Mouse (Mus musculus): Measurements from ENCODE around the gene Shkbp1. TPM values are rescaled to one million over a fixed set of nuclear protein-coding genes. Genes with fewer than 3 reads are reported as not detected.

Shkbp1 gene
- polyA plus RNA-seq, 1 experiment from 2014 or later, result 21.9 TPM

GRCm38 (mm10) chr7:27356861-27357594 lies 1.2 kb upstream of the Shkbp1 start, which contains the start of gene Gm20479:
Gene Gm20479, minus strand, starts transcription at chr7:27357419.
- Histone ChIP-seq H3K27ac (peak within 1 kb of the TSS; percentile 96), H3K79me2 (ENCODE audit: inconsistent target) (peaks cover 10% of the 10 kb centered on the region; the same call in 1 of the 2 replicates), H3K4me3 (ENCODE audit: inconsistent target) (peak within 1 kb of the TSS; percentile 83), H3K36me3 (ENCODE audit: inconsistent target) (peaks cover 11% of the 10 kb centered on the region)
- 2% methylated on average over 27 of the region's 27 CpGs for WGBS (ENCODE audit: missing documents)

- peak overlapping the region; percentile 96 for H3K27ac ChIP-seq
- WGBS (ENCODE audit: missing documents), result 4% methylated on average over 16 of the region's 16 CpGs
- peaks cover 15% of the 10 kb centered on the region for H3K36me3 ChIP-seq (ENCODE audit: inconsistent target)
These were observed 429 bp upstream of the Shkbp1 start for GRCm38 (mm10) chr7:27356248-27356647.

GRCm38 (mm10) chr7:27355261-27355660 lies 558 bp downstream of the Shkbp1 start:
- 27% methylated on average over 14 of the region's 14 CpGs for WGBS (ENCODE audit: missing documents)
- peak overlapping the region; percentile 96 for H3K27ac ChIP-seq
- peak overlapping the region; percentile 83 for H3K4me3 ChIP-seq (ENCODE audit: inconsistent target)
- peaks cover 21% of the 10 kb centered on the region for H3K36me3 ChIP-seq (ENCODE audit: inconsistent target)
- peaks cover 10% of the 10 kb centered on the region; the same call in 1 of the 2 replicates for H3K79me2 ChIP-seq (ENCODE audit: inconsistent target)

More at GRCm38 (mm10) chr7:27356248-27356647, 429 bp upstream of the Shkbp1 start:
- peaks cover 10% of the 10 kb centered on the region; the same call in 1 of the 2 replicates for H3K79me2 ChIP-seq (ENCODE audit: inconsistent target)
- peak overlapping the region; percentile 83 for H3K4me3 ChIP-seq (ENCODE audit: inconsistent target)

- WGBS (ENCODE audit: missing documents), result 78% methylated on average over 3 of the region's 4 CpGs
- Histone ChIP-seq H3K79me2 (ENCODE audit: inconsistent target) (peaks cover 10% of the 10 kb centered on the region; the same call in 1 of the 2 replicates), H3K27ac (no peak overlapping the region), H3K36me3 (ENCODE audit: inconsistent target) (peaks cover 24% of the 10 kb centered on the region), H3K4me3 (ENCODE audit: inconsistent target) (peak overlapping the region; percentile 83)
These were observed 1.0 kb downstream of the Shkbp1 start for GRCm38 (mm10) chr7:27354783-27355182.

GRCm38 (mm10) chr7:27354144-27354543 lies 1.7 kb downstream of the Shkbp1 start:
- Histone ChIP-seq H3K36me3 (ENCODE audit: inconsistent target) (peaks cover 24% of the 10 kb centered on the region), H3K4me3 (ENCODE audit: inconsistent target) (no peak overlapping the region), H3K27ac (no peak overlapping the region), H3K79me2 (ENCODE audit: inconsistent target) (peaks cover 10% of the 10 kb centered on the region; the same call in 1 of the 2 replicates)
- WGBS (ENCODE audit: missing documents), result 81% methylated on average over 6 of the region's 6 CpGs

GRCm38 (mm10) chr7:27345444-27345843 lies 10.4 kb downstream of the Shkbp1 start:
- Histone ChIP-seq H3K36me3 (ENCODE audit: inconsistent target) (peaks cover 54% of the 10 kb centered on the region), H3K27ac (no peak overlapping the region), H3K79me2 (ENCODE audit: inconsistent target) (no peaks in the 10 kb centered on the region), H3K4me3 (ENCODE audit: inconsistent target) (no peak overlapping the region)
- 79% methylated on average over 6 of the region's 6 CpGs for WGBS (ENCODE audit: missing documents)

- H3K79me2 ChIP-seq (ENCODE audit: inconsistent target), result no peaks in the 10 kb centered on the region
- no peak overlapping the region for H3K27ac ChIP-seq
- peaks cover 38% of the 10 kb centered on the region for H3K36me3 ChIP-seq (ENCODE audit: inconsistent target)
- 46% methylated on average over 4 of the region's 4 CpGs for WGBS (ENCODE audit: missing documents)
- H3K4me3 ChIP-seq (ENCODE audit: inconsistent target), result no peak overlapping the region
These were observed 13.2 kb downstream of the Shkbp1 start for GRCm38 (mm10) chr7:27342595-27342994.

GRCm38 (mm10) chr7:27339519-27339918 lies 16.3 kb downstream of the Shkbp1 start:
- WGBS (ENCODE audit: missing documents), result 25% methylated on average over 5 of the region's 7 CpGs
- no peaks in the 10 kb centered on the region for H3K79me2 ChIP-seq (ENCODE audit: inconsistent target)
- H3K4me3 ChIP-seq (ENCODE audit: inconsistent target), result no peak overlapping the region
- no peak overlapping the region for H3K27ac ChIP-seq
- peaks cover 13% of the 10 kb centered on the region; the same call in 1 of the 2 replicates for H3K36me3 ChIP-seq (ENCODE audit: inconsistent target)

- Histone ChIP-seq H3K4me3 (ENCODE audit: inconsistent target) (no peak overlapping the region), H3K79me2 (ENCODE audit: inconsistent target) (no peaks in the 10 kb centered on the region), H3K27ac (no peak overlapping the region), H3K36me3 (ENCODE audit: inconsistent target) (peaks cover 10% of the 10 kb centered on the region; the same call in 1 of the 2 replicates)
- 70% methylated on average over 4 of the region's 4 CpGs for WGBS (ENCODE audit: missing documents)
These were observed 16.7 kb downstream of the Shkbp1 start for GRCm38 (mm10) chr7:27339114-27339513.

- Histone ChIP-seq H3K4me3 (ENCODE audit: inconsistent target) (no peak within 1 kb of the TSS), H3K79me2 (ENCODE audit: inconsistent target) (no peaks in the 10 kb centered on the region), H3K27ac (no peak within 1 kb of the TSS), H3K36me3 (ENCODE audit: inconsistent target) (peaks cover 6% of the 10 kb centered on the region; the same call in 1 of the 2 replicates)
- WGBS (ENCODE audit: missing documents), result 6% methylated on average over 36 of the region's 36 CpGs
These were observed 18.5 kb downstream of the Shkbp1 start, which contains the start of gene Ltbp4 for GRCm38 (mm10) chr7:27337175-27337853. Gene Ltbp4, minus strand, starts transcription at chr7:27337692.

GRCm38 (mm10) chr7:27335928-27336823 lies 19.6 kb downstream of the Shkbp1 start:
- H3K36me3 ChIP-seq (ENCODE audit: inconsistent target), result no peaks in the 10 kb centered on the region
- H3K27ac ChIP-seq, result no peak overlapping the region
- no peak overlapping the region for H3K4me3 ChIP-seq (ENCODE audit: inconsistent target)
- 5% methylated on average over 43 of the region's 47 CpGs for WGBS (ENCODE audit: missing documents)
- H3K79me2 ChIP-seq (ENCODE audit: inconsistent target), result no peaks in the 10 kb centered on the region

GRCm38 (mm10) chr7:27335011-27335720 lies 20.7 kb downstream of the Shkbp1 start:
- no peaks in the 10 kb centered on the region for H3K36me3 ChIP-seq (ENCODE audit: inconsistent target)
- H3K79me2 ChIP-seq (ENCODE audit: inconsistent target), result no peaks in the 10 kb centered on the region
- 63% methylated on average over 15 of the region's 15 CpGs for WGBS (ENCODE audit: missing documents)
- no peak overlapping the region for H3K27ac ChIP-seq
- H3K4me3 ChIP-seq (ENCODE audit: inconsistent target), result no peak overlapping the region

- no peaks in the 10 kb centered on the region for H3K36me3 ChIP-seq (ENCODE audit: inconsistent target)
- H3K27ac ChIP-seq, result no peak overlapping the region
- 5% methylated on average over 27 of the region's 32 CpGs for WGBS (ENCODE audit: missing documents)
- H3K79me2 ChIP-seq (ENCODE audit: inconsistent target), result no peaks in the 10 kb centered on the region
- no peak overlapping the region for H3K4me3 ChIP-seq (ENCODE audit: inconsistent target)
These were observed 21.4 kb downstream of the Shkbp1 start for GRCm38 (mm10) chr7:27334405-27334911.

All from macrophage (primary cell).